10 mouse cellular contexts compared by ENCODE assay signal in genomic region chr13:97927376-97928134, GRCm38 (mm10).
DNase-seq lines count a peak whose midpoint lies in the region; ATAC-seq and TF ChIP-seq lines count a peak whose summit lies in the region.
"Had no signal": no experiment of that assay in that cellular context is flagged by ENCODE, and none has a peak within 500 bp of the region (broad histone marks: within the 10 kb centered on the region; RNA-seq: fewer than 3 reads in every experiment).

No protein-coding gene starts in this region.

- peak overlapping the region; percentile 56; the same call in 1 of the 2 replicates for H3K27ac ChIP-seq in limb, embryonic 12.5 days
- no peak overlapping the region for H3K27ac ChIP-seq in forebrain, embryonic 13.5 days
- H3K27ac ChIP-seq: heart, embryonic 15.5 days had no signal

- no peak overlapping the region for H3K4me3 ChIP-seq in C2C12 (ENCODE audit: insufficient read depth, poor library complexity, severe bottlenecking)
- H3K4me3 ChIP-seq in limb, embryonic 12.5 days (replicated peaks), result no peak overlapping the region
- no peak overlapping the region for H3K4me3 ChIP-seq in forebrain, embryonic 13.5 days
- H3K4me3 ChIP-seq: forebrain, embryonic 10.5 days; heart, embryonic 15.5 days had no signal

- H3K4me1 ChIP-seq in limb, embryonic 12.5 days (replicated peaks), result peaks cover 54% of the 10 kb centered on the region
- peaks cover 12% of the 10 kb centered on the region for H3K4me1 ChIP-seq in forebrain, embryonic 13.5 days
- H3K4me1 ChIP-seq: heart, embryonic 15.5 days had no signal

- H3K79me2 ChIP-seq in C2C12 (ENCODE audit: control insufficient read depth, insufficient read depth), result no peaks in the 10 kb centered on the region

- H3K27me3 ChIP-seq in C2C12 (ENCODE audit: control insufficient read depth, insufficient read depth, insufficient read length), result no peaks in the 10 kb centered on the region
- H3K27me3 ChIP-seq in limb, embryonic 12.5 days, result no peaks in the 10 kb centered on the region
- H3K27me3 ChIP-seq in forebrain, embryonic 13.5 days, result no peaks in the 10 kb centered on the region
- H3K27me3 ChIP-seq: heart, embryonic 15.5 days had no signal

- no peak for TF ChIP-seq CTCF in C2C12 (IDR thresholded peaks at IDR 0.05; ENCODE audit: control insufficient read depth, insufficient read depth, insufficient read length)

- H3K9ac ChIP-seq in limb, embryonic 12.5 days (replicated peaks), result no peak overlapping the region
- H3K9ac ChIP-seq in forebrain, embryonic 13.5 days, result no peak overlapping the region
- H3K9ac ChIP-seq: heart, embryonic 15.5 days had no signal

- H3K36me3 ChIP-seq in C2C12 (ENCODE audit: control insufficient read depth, insufficient read depth), result no peaks in the 10 kb centered on the region
- H3K36me3 ChIP-seq in limb, embryonic 12.5 days, result peaks cover 10% of the 10 kb centered on the region
- no peaks in the 10 kb centered on the region; the same call in 1 of the 2 replicates for H3K36me3 ChIP-seq in forebrain, embryonic 13.5 days (ENCODE audit: poor library complexity, severe bottlenecking)
- H3K36me3 ChIP-seq: heart, embryonic 15.5 days had no signal

- H3K9me3 ChIP-seq in limb, embryonic 12.5 days, result no peaks in the 10 kb centered on the region
- no peaks in the 10 kb centered on the region for H3K9me3 ChIP-seq in forebrain, embryonic 13.5 days (replicated peaks)
- H3K9me3 ChIP-seq: heart, embryonic 15.5 days had no signal

- DNase-seq in heart, adult 11 months, result peak; percentile 50
- DNase-seq in heart, adult 18-20 months, result no peak
- DNase-seq in embryo, embryonic 11 days, result peak; percentile 64
- no peak for DNase-seq in cerebellum, adult 11 months
- no peak for DNase-seq in cerebellum, postnatal 36 days

- peak overlapping the region; percentile 48 for H3ac ChIP-seq in C2C12 (ENCODE audit: control insufficient read depth, insufficient read length, low read depth)

- WGBS in limb, embryonic 12.5 days, result 18% methylated on average over 14 of the region's 14 CpGs
- WGBS in forebrain, embryonic 13.5 days, result 59% methylated on average over 14 of the region's 14 CpGs

- ATAC-seq in limb, embryonic 12.5 days (ENCODE audit: insufficient number of reproducible peaks, insufficient read depth, low FRiP score, low TSS enrichment, low read depth), result no peak
- no peak for ATAC-seq in forebrain, embryonic 13.5 days

- no peaks in the 10 kb centered on the region for H3K79me3 ChIP-seq in C2C12 (ENCODE audit: low read depth)

- peak overlapping the region; percentile 42 for H3K4me2 ChIP-seq in limb, embryonic 12.5 days
- H3K4me2 ChIP-seq in forebrain, embryonic 13.5 days, result no peak overlapping the region
- H3K4me2 ChIP-seq: heart, embryonic 15.5 days had no signal

TF ChIP-seq in C2C12, 6 proteins besides CTCF, POLR2A, EP300 and RAD21:
- peak; percentile 68 for TF ChIP-seq FOSL1 (IDR thresholded peaks at IDR 0.05; ENCODE audit: insufficient read depth, low read length, poor library complexity, severe bottlenecking)
- peak; percentile 53 for TF ChIP-seq MYOD1 (IDR thresholded peaks at IDR 0.05; ENCODE audit: control insufficient read depth, insufficient read length, low read depth)
- peak; percentile 93 for TF ChIP-seq MAX (IDR thresholded peaks at IDR 0.05)
- no peak for TF ChIP-seq USF1 (IDR thresholded peaks at IDR 0.05; ENCODE audit: low read depth)
TF ChIP-seq in C2C12: peak in this region for 3.

Comparison
In these comparisons a context has a peak if more than half of its experiments do, and no peak if none do; other contexts are left out.
1. DNase-seq: peak in heart, adult 11 months (single experiment) and embryo, embryonic 11 days (single experiment); none in heart, adult 18-20 months (0 of 2), cerebellum, adult 11 months (single experiment) and cerebellum, postnatal 36 days (0 of 2).